Mouse (Mus musculus): ENCODE measurements at regions not wholly inside any gene's neighbourhood (a gene's known extent, or its start where the extent isn't known, plus 50 kb on each side); places are given as distances from the start of the nearest gene placed in this dataset.

DNA sequence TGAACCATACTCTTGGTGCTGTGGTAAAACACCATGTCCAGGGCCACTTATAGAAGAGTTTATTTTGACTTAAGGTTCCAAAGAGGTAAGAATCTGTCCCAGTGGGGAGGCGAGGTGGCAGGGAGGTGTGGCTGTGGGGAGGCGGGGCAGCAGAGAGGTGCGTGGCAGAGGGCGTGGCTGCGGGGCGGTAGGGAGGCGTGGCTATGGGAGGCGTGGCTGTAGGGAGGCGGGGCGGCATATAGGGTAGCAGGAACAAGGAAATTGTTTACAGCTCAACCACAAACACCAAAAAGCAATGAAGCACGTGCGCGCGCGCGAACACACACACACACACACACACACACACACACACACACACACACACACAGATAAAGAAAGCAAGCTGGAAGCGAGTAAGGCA lies 62.0 kb upstream of the Ccdc60 start:
- Histone ChIP-seq H3K4me2 (replicated peaks) (no peak overlapping the region), H3K27me3 (ENCODE audit: control insufficient read depth, insufficient read depth, low read length) (no peaks in the 10 kb centered on the region), H3K36me3 (replicated peaks; ENCODE audit: control insufficient read depth, insufficient read depth) (no peaks in the 10 kb centered on the region), H3K27ac (no peak overlapping the region), H3K4me1 (replicated peaks; ENCODE audit: control insufficient read depth, insufficient read depth, low read length) (no peaks in the 10 kb centered on the region), H3K9ac (no peak overlapping the region), H3K9me3 (ENCODE audit: control insufficient read depth, low read length) (no peaks in the 10 kb centered on the region; the same call in 1 of the 2 replicates), H3K4me3 (replicated peaks; ENCODE audit: low read length) (no peak overlapping the region)
- 67% methylated on average over 17 of the region's 17 CpGs for WGBS
- ATAC-seq (ENCODE audit: low FRiP score) (no peak), DNase-seq (ENCODE audit: low spot score) (no peak)

DNA sequence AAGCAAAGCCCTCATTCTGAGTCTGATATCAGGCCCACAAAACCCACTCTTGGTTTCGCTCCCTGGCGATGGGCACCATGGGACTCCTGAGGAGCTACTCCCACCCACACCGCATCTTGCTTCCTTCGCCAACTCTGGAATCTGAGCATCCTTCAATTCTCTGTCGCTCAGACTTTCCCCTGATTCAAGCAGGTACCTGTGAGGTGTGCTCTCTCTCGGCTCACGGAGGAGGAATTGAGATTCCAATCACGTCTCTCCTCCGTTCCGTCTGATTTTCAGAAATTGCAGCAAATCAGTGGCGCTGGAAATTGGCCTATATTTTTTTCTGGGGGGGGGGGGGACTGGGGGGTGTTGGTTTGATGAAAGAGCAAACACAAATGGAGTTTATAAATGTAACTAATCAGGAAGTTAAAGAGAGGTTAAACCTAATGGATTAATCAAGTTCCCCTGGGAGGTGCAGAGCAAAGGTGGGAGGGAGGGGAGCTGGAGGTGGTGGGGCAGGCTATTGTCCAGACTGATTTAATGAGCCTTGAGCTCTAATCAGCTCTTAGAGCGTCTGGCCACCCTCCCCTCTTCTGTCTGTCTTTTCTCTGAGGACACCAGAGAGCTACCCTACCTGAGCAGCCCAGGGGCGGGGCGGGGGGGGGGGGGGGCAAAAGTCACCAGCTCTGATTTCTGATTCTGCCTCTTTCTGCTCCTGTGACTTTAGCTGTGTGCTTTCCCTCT lies 53.6 kb upstream of the Ccdc60 start:
- no peaks in the 10 kb centered on the region for H3K9me3 ChIP-seq (ENCODE audit: control insufficient read depth, low read length)
- H3K4me1 ChIP-seq (replicated peaks; ENCODE audit: control insufficient read depth, insufficient read depth, low read length), result peaks cover 13% of the 10 kb centered on the region
- no peaks in the 10 kb centered on the region for H3K27me3 ChIP-seq (ENCODE audit: control insufficient read depth, insufficient read depth, low read length)
- ATAC-seq (ENCODE audit: low FRiP score), result no peak
- H3K9ac ChIP-seq, result no peak overlapping the region
- H3K27ac ChIP-seq, result peak overlapping the region; percentile 54; the same call in 1 of the 2 replicates
- H3K4me3 ChIP-seq (replicated peaks; ENCODE audit: low read length), result no peak overlapping the region
- H3K36me3 ChIP-seq (replicated peaks; ENCODE audit: control insufficient read depth, insufficient read depth), result no peaks in the 10 kb centered on the region
- H3K4me2 ChIP-seq (replicated peaks), result peak overlapping the region; percentile 12; the same call in 1 of the 2 replicates
- DNase-seq (ENCODE audit: low spot score), result peak; percentile 68
- 19% methylated on average over 12 of the region's 14 CpGs for WGBS

DNA sequence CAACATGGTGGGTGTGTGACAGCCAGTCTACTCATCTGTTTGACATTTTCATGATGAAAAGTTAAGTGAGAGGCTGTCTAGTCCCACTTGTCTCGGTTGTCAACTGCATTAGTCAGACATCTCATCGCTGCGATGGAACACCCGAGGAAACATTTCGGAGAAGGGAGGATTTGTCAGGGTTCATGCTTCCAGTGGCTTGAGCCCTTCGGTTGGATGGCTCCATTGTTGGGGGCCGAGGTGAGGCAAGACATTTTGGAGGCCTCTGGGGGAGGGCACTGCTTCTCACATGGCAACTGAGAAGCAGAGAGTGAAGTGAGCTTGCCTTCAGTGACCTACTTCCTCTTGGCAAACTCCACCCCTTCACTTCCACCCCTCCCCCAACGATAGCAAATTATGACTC lies 50.7 kb upstream of the Ccdc60 start:
- WGBS, result 70% methylated on average over 8 of the region's 8 CpGs
- ATAC-seq (ENCODE audit: low FRiP score), result no peak
- H3K4me3 ChIP-seq (replicated peaks; ENCODE audit: low read length), result no peak overlapping the region
- no peaks in the 10 kb centered on the region for H3K36me3 ChIP-seq (replicated peaks; ENCODE audit: control insufficient read depth, insufficient read depth)
- no peak overlapping the region for H3K9ac ChIP-seq
- no peaks in the 10 kb centered on the region for H3K9me3 ChIP-seq (ENCODE audit: control insufficient read depth, low read length)
- DNase-seq (ENCODE audit: low spot score), result no peak
- H3K4me2 ChIP-seq (replicated peaks), result no peak overlapping the region
- H3K27me3 ChIP-seq (ENCODE audit: control insufficient read depth, insufficient read depth, low read length), result no peaks in the 10 kb centered on the region
- no peak overlapping the region for H3K27ac ChIP-seq
- H3K4me1 ChIP-seq (replicated peaks; ENCODE audit: control insufficient read depth, insufficient read depth, low read length), result peaks cover 13% of the 10 kb centered on the region
